Mouse (Mus musculus) left cerebral cortex, postnatal 14 days (tissue): ENCODE results near the gene Adamts2. TPM values are rescaled to one million over a fixed set of nuclear protein-coding genes. Genes with fewer than 3 reads are reported as not detected.

Experiments
- DNase-seq, 2 experiments: peaks; one replicate each; pipeline ENCODE4 v3.0.0; 2021 to 2022; ENCODE audit warnings: low spot score in 2 of 2, mixed read lengths in 1 of 2
- intact Hi-C: fragments of 180-260 bp; cut with DNase I; formaldehyde crosslinking; loops from one replicate; pipeline ENCODE4 v1.15.1; 2025
- total RNA-seq, 2 experiments: library from RNA; stranded (reverse); gene quantifications; 2 replicates each; pipeline ENCODE4 v1.2.3; 2021

Adamts2 gene
- total RNA-seq, 2 experiments from 2014 or later, result 12.3 to 13.2 TPM

- intact Hi-C loops, result no loop called here
- no peak for DNase-seq
These were observed 113.2 kb downstream of the Adamts2 start for GRCm38 (mm10) chr11:50715091-50715490.

GRCm38 (mm10) chr11:50717381-50717897 lies 115.6 kb downstream of the Adamts2 start:
- intact Hi-C loops, result no loop called here
- DNase-seq, result no peak

GRCm38 (mm10) chr11:50718862-50719261 lies 117.0 kb downstream of the Adamts2 start:
- intact Hi-C loops, result no loop called here
- no peak for DNase-seq

GRCm38 (mm10) chr11:50720421-50720820 lies 118.5 kb downstream of the Adamts2 start:
- DNase-seq, result no peak
- intact Hi-C loops, result no loop called here

GRCm38 (mm10) chr11:50720856-50721550 lies 119.1 kb downstream of the Adamts2 start:
- DNase-seq, result peak in 1 of 2 experiments; percentile 14
- intact Hi-C loops, result no loop called here

GRCm38 (mm10) chr11:50725595-50725994 lies 123.7 kb downstream of the Adamts2 start:
- intact Hi-C loops, result no loop called here
- DNase-seq, result no peak

GRCm38 (mm10) chr11:50726035-50726434 lies 124.2 kb downstream of the Adamts2 start:
- DNase-seq, result no peak
- intact Hi-C loops, result no loop called here

- DNase-seq, result no peak
- intact Hi-C loops, result no loop called here
These were observed 131.3 kb downstream of the Adamts2 start for GRCm38 (mm10) chr11:50733146-50733545.

GRCm38 (mm10) chr11:50734129-50734528 lies 132.2 kb downstream of the Adamts2 start:
- intact Hi-C loops, result no loop called here
- DNase-seq, result no peak

- intact Hi-C loops, result no loop called here
These were observed 134.7 kb downstream of the Adamts2 start for GRCm38 (mm10) chr11:50736548-50736947.

GRCm38 (mm10) chr11:50738436-50738835 lies 136.6 kb downstream of the Adamts2 start:
- peak in 1 of 2 experiments; percentile 20 for DNase-seq
- intact Hi-C loops, result no loop called here

More at GRCm38 (mm10) chr11:50736548-50736947, 134.7 kb downstream of the Adamts2 start:
- DNase-seq, result no peak

GRCm38 (mm10) chr11:50739453-50739852 lies 137.6 kb downstream of the Adamts2 start:
- intact Hi-C loops, result no loop called here
- no peak for DNase-seq

GRCm38 (mm10) chr11:50742146-50742545 lies 140.3 kb downstream of the Adamts2 start:
- no peak for DNase-seq
- intact Hi-C loops, result no loop called here

GRCm38 (mm10) chr11:50744971-50745370 lies 143.1 kb downstream of the Adamts2 start:
- intact Hi-C loops, result no loop called here
- DNase-seq, result peak; percentile 55 to 72

- intact Hi-C loops, result no loop called here
- DNase-seq, result no peak
These were observed 144.6 kb downstream of the Adamts2 start for GRCm38 (mm10) chr11:50746508-50746907.

- intact Hi-C loops, result no loop called here
- DNase-seq, result no peak
These were observed 149.2 kb downstream of the Adamts2 start for GRCm38 (mm10) chr11:50750983-50751585.

GRCm38 (mm10) chr11:50757741-50758140 lies 155.9 kb downstream of the Adamts2 start:
- intact Hi-C loops, result no loop called here
- DNase-seq, result no peak

- DNase-seq, result peak; percentile 39 to 40
- intact Hi-C loops, result loop anchor here (5.0 kb wide), 1 partner anchor 164 kb away; the partner anchor contains the start of gene Adamts2
These were observed 164.6 kb downstream of the Adamts2 start for GRCm38 (mm10) chr11:50766461-50766860.

GRCm38 (mm10) chr11:50767039-50767438 lies 165.2 kb downstream of the Adamts2 start:
- intact Hi-C loops, result loop anchor here (5.0 kb wide), 1 partner anchor 165 kb away; the partner anchor contains the start of gene Adamts2
- peak; percentile 32 to 55 for DNase-seq

GRCm38 (mm10) chr11:50768995-50769749 lies 167.3 kb downstream of the Adamts2 start:
- DNase-seq, result peak; percentile 90 to 94
- intact Hi-C loops, result loop anchor here (1.0 to 5.0 kb wide), 2 partner anchors 167 to 326 kb away; partner anchors contain the start of gene Adamts2
